Mouse (Mus musculus): Measurements from ENCODE around the gene Rfc2.

- TF ChIP-seq SRF (IDR thresholded peaks at IDR 0.05; ENCODE audit: control insufficient read depth, insufficient read length, low read depth) (no peak), MAX (IDR thresholded peaks at IDR 0.05; ENCODE audit: low read depth) (no peak), TCF12 (IDR thresholded peaks at IDR 0.05; ENCODE audit: insufficient read depth, poor library complexity, severe bottlenecking) (no peak), USF1 (IDR thresholded peaks at IDR 0.05; ENCODE audit: low read depth) (no peak)
Measured at GRCm38 (mm10) chr5:134540881-134541280, 40.3 kb upstream of the Rfc2 start.
